Mouse (Mus musculus) G1E-ER4 (cell line): ENCODE data around the gene Steap3. TPM values are rescaled to one million over a fixed set of nuclear protein-coding genes. Genes with fewer than 3 reads are reported as not detected.

Experiments
- GATA1 ChIP-seq: IDR thresholded peaks from one replicate; pipeline ENCODE4 v1.8.0; 2012; ENCODE audit warnings: low read length, inconsistent platforms
- polyA plus RNA-seq: library from polyadenylated mRNA; stranded (reverse); fragments of >175 nt; gene quantifications from 2 replicates; pipeline ENCODE4 v1.2.3, GENCODE M21; 2012

Gene Steap3
- polyA plus RNA-seq, 1 experiment, result 122 TPM

DNA sequence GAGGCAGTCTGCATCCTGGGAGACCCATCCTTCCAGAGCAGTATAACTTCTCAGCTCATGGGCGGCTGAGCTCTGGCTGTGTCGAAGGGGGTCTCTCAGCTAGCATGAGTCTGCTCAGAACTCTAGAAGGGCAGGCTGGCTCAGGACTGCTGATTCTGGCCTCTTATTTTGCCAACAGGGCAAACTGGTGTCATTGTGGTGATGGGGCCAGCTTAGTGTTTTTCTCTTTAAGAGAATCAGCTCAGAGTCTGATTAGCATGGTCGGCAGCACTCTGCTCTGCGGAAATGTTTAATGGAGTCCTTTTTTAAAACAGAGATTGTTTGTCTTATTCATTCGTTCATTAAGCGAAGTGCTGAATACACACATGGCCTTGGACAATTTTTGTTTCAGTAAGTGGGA, 83.3 kb downstream of the Steap3 start:
- no peak for TF ChIP-seq GATA1

DNA sequence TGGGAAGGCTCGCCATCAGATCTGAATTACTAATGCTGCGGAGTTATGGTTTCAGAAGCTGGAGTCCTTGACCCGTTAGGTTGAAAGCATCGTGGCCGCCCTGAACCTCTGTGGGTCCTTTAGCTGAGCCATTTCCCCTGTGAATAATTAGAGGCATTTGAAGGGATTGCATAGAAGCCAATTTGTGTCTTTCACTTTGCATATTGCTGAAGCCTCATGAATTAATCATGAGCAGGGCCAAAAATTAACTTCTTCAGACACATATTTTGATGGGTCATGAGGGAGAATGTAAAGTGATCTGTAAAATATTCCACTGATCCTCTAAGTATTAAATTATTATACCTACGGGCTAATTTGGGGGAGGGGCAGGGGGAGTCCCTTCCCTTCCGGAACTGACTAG, 85.4 kb downstream of the Steap3 start:
- no peak for TF ChIP-seq GATA1

GRCm38 (mm10) chr1:120186655-120187054, 85.8 kb downstream of the Steap3 start:
- no peak for TF ChIP-seq GATA1

DNA sequence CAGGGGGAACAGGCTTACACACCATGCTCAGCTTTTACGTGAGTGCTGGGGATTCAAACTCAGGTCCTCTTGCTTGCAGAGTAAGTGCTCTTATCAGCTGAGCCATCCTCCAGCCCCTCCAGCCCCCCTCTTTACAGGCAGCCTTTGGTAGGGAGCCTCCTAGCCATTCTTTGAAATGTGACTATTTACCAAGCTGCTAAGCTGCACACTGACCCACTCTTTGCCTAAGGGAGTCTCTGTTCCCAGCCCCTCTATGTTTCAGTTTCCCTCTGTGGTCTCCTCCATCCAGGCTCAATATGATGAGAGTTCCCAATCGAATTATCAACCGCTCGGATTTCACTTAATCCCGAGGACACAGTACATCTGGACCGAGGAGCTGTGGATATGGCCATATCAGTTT, 86.3 kb downstream of the Steap3 start:
- no peak for TF ChIP-seq GATA1

DNA sequence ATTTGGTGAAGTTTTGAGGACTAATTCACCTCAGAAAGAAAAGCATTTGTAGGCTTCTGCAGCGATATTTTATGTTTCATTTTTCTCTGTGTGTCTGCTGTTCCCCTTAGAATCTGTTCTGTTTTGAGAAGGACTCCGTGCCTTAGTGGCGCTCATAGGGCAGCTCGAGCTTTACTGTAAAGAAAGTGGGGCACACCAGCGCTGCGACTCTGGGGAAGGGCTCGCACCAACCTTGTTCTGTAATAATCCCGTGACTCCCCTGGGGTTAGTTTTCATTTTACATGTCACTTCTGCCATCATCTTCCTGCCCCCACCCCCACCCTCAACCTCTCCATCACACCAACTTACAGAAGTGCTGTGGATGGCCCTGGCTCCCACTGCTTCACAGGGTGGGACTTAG, 95.4 kb downstream of the Steap3 start:
- TF ChIP-seq GATA1, result no peak

DNA sequence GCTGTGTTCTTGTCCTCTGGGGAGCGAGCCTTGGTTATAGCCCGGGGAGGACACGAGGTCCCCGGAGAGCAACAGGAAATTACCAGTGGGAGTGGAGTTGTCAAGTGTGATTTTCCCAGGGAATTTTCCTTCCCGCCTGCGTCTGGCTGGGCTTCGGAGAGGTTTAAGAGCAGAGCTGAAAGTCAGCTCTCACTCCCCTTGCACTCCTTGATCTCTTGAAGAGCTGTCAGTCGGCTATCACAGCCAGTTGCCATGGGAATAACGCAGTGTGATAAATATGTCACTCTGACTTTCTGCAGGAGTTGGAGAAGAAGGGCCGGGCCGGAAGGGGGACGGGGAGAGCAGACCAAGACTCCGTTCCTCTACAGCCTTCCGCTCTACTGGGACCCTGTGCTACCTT, 96.2 kb downstream of the Steap3 start:
- no peak for TF ChIP-seq GATA1

DNA sequence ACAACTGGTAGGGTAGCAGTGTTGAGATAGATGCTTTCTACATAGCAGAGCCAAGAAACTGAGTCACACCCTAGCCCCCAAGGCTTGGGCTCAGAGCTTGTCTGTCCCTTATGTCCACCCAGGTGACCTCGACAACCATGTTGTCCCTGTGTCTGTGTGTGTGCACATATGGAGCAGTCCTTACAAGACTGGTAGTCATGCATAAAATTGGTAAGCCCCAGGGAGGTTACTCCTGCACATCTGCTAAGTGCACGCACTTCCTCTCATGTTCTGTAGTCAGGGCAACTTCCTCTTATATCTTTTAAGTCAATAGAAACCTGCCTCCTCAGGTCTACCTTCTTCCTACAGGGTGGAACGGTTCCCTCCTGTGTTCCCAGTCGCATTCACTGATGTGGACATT, 97.5 kb downstream of the Steap3 start:
- no peak for TF ChIP-seq GATA1

GRCm38 (mm10) chr1:120171819-120172521, 100.5 kb downstream of the Steap3 start:
- no peak for TF ChIP-seq GATA1

DNA sequence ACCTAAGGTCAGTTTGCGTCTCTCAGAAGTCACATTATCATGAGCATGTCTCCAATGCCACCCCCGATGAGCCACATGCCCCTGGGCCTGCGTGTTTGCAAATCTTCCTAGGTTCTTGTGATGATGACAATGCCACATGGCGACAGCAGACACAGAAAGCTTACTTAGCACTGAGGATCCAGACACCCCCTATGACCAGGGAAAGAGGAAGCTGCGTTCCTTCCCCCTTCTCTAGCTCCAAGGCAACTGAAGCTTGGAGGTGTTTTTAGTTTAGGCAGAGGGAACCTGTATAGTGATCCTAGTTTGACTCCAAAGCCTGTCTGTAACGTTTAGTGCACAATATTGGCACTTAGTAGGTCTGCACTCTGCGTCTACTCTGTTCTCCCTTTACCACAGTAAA, 102.2 kb downstream of the Steap3 start:
- TF ChIP-seq GATA1, result no peak

GRCm38 (mm10) chr1:120168674-120169073, 103.8 kb downstream of the Steap3 start:
- no peak for TF ChIP-seq GATA1

DNA sequence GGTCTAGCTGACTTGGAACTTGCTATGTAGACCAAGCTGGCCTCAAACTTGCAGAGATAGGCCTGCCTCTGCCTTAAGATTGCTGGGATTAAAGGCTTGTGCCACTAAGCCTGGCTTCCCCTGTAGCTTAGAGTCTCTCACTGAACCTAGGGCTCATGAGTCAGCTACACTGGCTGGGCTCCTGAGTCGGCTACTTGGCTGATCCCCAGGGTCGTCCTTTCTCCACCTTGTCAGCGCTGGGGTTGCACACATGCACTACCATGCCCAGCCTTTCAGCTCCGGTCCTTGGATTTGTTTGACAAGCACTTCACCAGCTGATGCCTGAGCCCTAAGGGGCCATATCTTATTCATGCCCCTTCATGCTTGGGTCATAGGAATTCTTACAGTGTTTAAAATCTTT, 104.5 kb downstream of the Steap3 start:
- no peak for TF ChIP-seq GATA1

- TF ChIP-seq GATA1, result no peak
Measured at GRCm38 (mm10) chr1:120162616-120163015, 109.9 kb downstream of the Steap3 start.

GRCm38 (mm10) chr1:120161502-120161901, 111.0 kb downstream of the Steap3 start:
- no peak for TF ChIP-seq GATA1

DNA sequence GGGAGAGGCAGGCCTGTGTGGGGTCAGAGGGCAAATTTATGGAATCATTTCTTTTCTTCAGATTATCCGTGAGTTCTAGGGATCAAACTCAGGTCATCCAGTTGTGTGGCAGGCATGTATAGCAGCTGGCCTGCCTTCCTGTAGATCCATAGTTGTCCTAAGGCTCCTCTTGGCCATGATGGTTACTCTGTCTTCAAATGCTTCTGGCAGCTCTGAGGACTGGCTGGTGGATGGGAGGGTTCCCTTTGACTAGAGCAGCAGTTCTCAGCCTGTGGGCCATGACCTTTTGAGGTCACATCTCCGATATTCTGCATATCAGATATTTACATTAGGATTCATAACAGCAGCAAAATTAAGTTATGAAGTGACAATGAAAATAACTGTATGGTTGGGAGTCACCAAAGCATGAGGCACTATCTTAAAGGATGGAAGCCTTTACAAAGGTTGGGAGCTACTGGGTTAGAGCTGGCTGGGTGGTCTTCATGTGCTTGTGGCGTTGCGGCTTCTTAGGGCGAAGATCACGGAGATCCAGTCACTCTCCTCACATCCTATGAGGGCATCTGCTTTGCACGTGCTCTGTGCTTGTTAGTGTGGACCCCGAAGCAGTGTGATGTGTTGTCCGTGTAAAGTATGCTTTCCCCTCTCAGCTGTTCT, 113.9 kb downstream of the Steap3 start:
- no peak for TF ChIP-seq GATA1

DNA sequence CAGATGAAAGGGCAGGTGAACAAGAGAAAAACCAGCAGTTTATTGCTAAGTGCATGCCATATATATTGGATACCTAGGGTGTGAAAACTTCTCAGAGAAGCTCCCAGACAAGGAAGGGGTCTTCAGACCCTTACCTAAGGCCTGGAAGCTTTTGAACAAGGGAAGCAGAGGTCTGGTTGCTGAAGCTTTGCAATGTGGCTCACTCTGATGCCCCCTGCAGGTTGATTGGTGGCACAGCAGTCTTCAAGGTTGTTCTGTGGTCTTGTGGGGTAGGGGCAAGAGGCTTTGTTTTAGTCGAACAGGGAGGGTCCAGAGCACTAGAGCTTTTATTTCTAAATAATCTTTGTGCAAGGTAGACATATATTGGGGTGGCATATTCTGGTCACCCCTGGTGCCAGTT, 117.2 kb downstream of the Steap3 start:
- no peak for TF ChIP-seq GATA1

- TF ChIP-seq GATA1, result no peak
Measured at GRCm38 (mm10) chr1:120154232-120154631, 118.3 kb downstream of the Steap3 start.

- no peak for TF ChIP-seq GATA1
Measured at GRCm38 (mm10) chr1:120146994-120147393, 125.5 kb downstream of the Steap3 start.
